Mouse (Mus musculus) MEL (cell line): Measurements from ENCODE around the gene Ptbp1. TPM values are rescaled to one million over a fixed set of nuclear protein-coding genes. Genes with fewer than 3 reads are reported as not detected.

Source experiments
- DNase-seq: peaks from one replicate; pipeline ENCODE4 v3.0.0; 2011; ENCODE audit warnings: low read depth, low spot score
- H3K27ac ChIP-seq: 2 replicates; pipeline ENCODE4 v1.5.1; 2012; ENCODE audit warnings: low read depth, mild to moderate bottlenecking, control low read depth, low read length, moderate library complexity; ENCODE audit not compliant: control insufficient read depth
- H3K27me3 ChIP-seq, 2 experiments: fragments of 150-350 bp in 1 of 2; sonication (generic) in 1 of 2; 2 replicates each; pipeline ENCODE4 v1.6.1; 2012; ENCODE audit warnings: low read length in 2 of 2, mild to moderate bottlenecking in 2 of 2, improper control_type of control experiment in 1 of 2, moderate library complexity in 1 of 2; ENCODE audit not compliant: insufficient read depth in 2 of 2, control insufficient read depth in 1 of 2
- H3K36me3 ChIP-seq, 2 experiments: 2 replicates each; pipeline ENCODE4 v1.6.1; 2012 to 2014; ENCODE audit warnings: low read length in 2 of 2, improper control_type of control experiment in 1 of 2, inconsistent platforms in 1 of 2, mild to moderate bottlenecking in 1 of 2; ENCODE audit not compliant: insufficient read depth in 2 of 2, control insufficient read depth in 1 of 2
- H3K4me1 ChIP-seq, 2 experiments: fragments of 150-350 bp in 1 of 2; sonication (generic) in 1 of 2; 2 replicates each; pipeline ENCODE4 v1.6.1; 2012; ENCODE audit warnings: low read length in 2 of 2, improper control_type of control experiment in 1 of 2, mild to moderate bottlenecking in 1 of 2; ENCODE audit not compliant: insufficient read depth in 2 of 2, control insufficient read depth in 1 of 2
- H3K4me3 ChIP-seq, 2 experiments: fragments of 150-350 bp in 1 of 2; sonication (generic) in 1 of 2; 2 replicates each; pipeline ENCODE4 v1.5.1; 2012; ENCODE audit warnings: low read depth in 2 of 2, low read length in 2 of 2, mild to moderate bottlenecking in 2 of 2, moderate library complexity in 2 of 2, control low read depth in 1 of 2, improper control_type of control experiment in 1 of 2; ENCODE audit not compliant: control insufficient read depth in 1 of 2, insufficient read depth in 1 of 2
- H3K79me2 ChIP-seq: 2 replicates; pipeline ENCODE4 v1.6.1; 2012; ENCODE audit warnings: mild to moderate bottlenecking, low read length, moderate library complexity; ENCODE audit not compliant: control insufficient read depth, poor library complexity, insufficient read depth
- H3K9ac ChIP-seq: 2 replicates; pipeline ENCODE4 v1.6.1; 2012; ENCODE audit warnings: low read depth, mild to moderate bottlenecking, control low read depth, low read length, moderate library complexity; ENCODE audit not compliant: control insufficient read depth, poor library complexity, severe bottlenecking
- H3K9me3 ChIP-seq: fragments of 150-350 bp; sonication (generic); replicated peaks from 2 replicates; pipeline ENCODE4 v1.6.1; 2012; ENCODE audit warnings: mild to moderate bottlenecking, low read length, improper control_type of control experiment, moderate library complexity; ENCODE audit not compliant: insufficient read depth
- BHLHE40 ChIP-seq: IDR thresholded peaks from 2 replicates; pipeline ENCODE4 v1.6.1; 2012; ENCODE audit warnings: low read depth, mild to moderate bottlenecking, inconsistent platforms, low read length, improper control_type of control experiment, borderline replicate concordance
- CHD2 ChIP-seq: IDR thresholded peaks from 2 replicates; pipeline ENCODE4 v1.6.1; 2011; ENCODE audit warnings: low read length, improper control_type of control experiment
- E2F4 ChIP-seq: IDR thresholded peaks from 2 replicates; pipeline ENCODE4 v1.6.1; 2011; ENCODE audit warnings: low read depth, low read length, improper control_type of control experiment, borderline replicate concordance
- ELF1 ChIP-seq: IDR thresholded peaks from 2 replicates; pipeline ENCODE4 v1.6.1; 2014; ENCODE audit warnings: low read depth, mild to moderate bottlenecking, inconsistent platforms, low read length, improper control_type of control experiment, moderate library complexity
- GATA1 ChIP-seq: IDR thresholded peaks from 2 replicates; pipeline ENCODE4 v1.6.1; 2011; ENCODE audit warnings: low read depth, low read length, improper control_type of control experiment
- KAT2A ChIP-seq: conservative IDR thresholded peaks from 2 replicates; pipeline ENCODE4 v1.6.1; 2012; ENCODE audit warnings: low read depth, low read length, improper control_type of control experiment, inconsistent platforms
- MAFK ChIP-seq: IDR thresholded peaks from 2 replicates; pipeline ENCODE4 v1.6.1; 2011; ENCODE audit warnings: low read depth, mild to moderate bottlenecking, low read length, improper control_type of control experiment, borderline replicate concordance
- MAX ChIP-seq: IDR thresholded peaks from 2 replicates; pipeline ENCODE4 v1.6.1; 2011; ENCODE audit warnings: low read length, improper control_type of control experiment
- MAZ ChIP-seq: IDR thresholded peaks from 2 replicates; pipeline ENCODE4 v1.6.1; 2012; ENCODE audit warnings: low read depth, mild to moderate bottlenecking, inconsistent platforms, low read length, improper control_type of control experiment
- MEF2A ChIP-seq: IDR thresholded peaks from 2 replicates; pipeline ENCODE4 v1.6.1; 2014; ENCODE audit warnings: low read depth, mild to moderate bottlenecking, inconsistent platforms, low read length, improper control_type of control experiment; ENCODE audit not compliant: poor library complexity, insufficient replicate concordance, severe bottlenecking; ENCODE audit errors: extremely low read depth
- MXI1 ChIP-seq: IDR thresholded peaks from 2 replicates; pipeline ENCODE4 v1.6.1; 2011; ENCODE audit warnings: mild to moderate bottlenecking, low read depth, low read length, improper control_type of control experiment
- MYB ChIP-seq: IDR thresholded peaks from 2 replicates; pipeline ENCODE4 v1.6.1; 2011; ENCODE audit warnings: mild to moderate bottlenecking, low read depth, low read length, improper control_type of control experiment
- MYC ChIP-seq: IDR thresholded peaks from 2 replicates; pipeline ENCODE4 v1.6.1; 2011; ENCODE audit warnings: low read depth, mild to moderate bottlenecking, low read length, improper control_type of control experiment, moderate library complexity
- NELFE ChIP-seq: IDR thresholded peaks from 2 replicates; pipeline ENCODE4 v1.6.1; 2011; ENCODE audit warnings: low read depth, low read length, improper control_type of control experiment
- NRF1 ChIP-seq: IDR thresholded peaks from 2 replicates; pipeline ENCODE4 v1.6.1; 2014; ENCODE audit warnings: low read depth, mild to moderate bottlenecking, inconsistent platforms, low read length, improper control_type of control experiment, moderate library complexity; ENCODE audit not compliant: poor library complexity, insufficient read depth, severe bottlenecking
- POLR2A ChIP-seq, 2 experiments: IDR thresholded peaks; 2 replicates each; pipeline ENCODE4 v1.6.1; 2011 to 2012; ENCODE audit warnings: low read length in 2 of 2, mild to moderate bottlenecking in 2 of 2, control low read depth in 1 of 2, improper control_type of control experiment in 1 of 2, low read depth in 1 of 2, moderate library complexity in 1 of 2; ENCODE audit not compliant: control insufficient read depth in 1 of 2, insufficient read depth in 1 of 2, poor library complexity in 1 of 2
- POLR2AphosphoS5 ChIP-seq: IDR thresholded peaks from 2 replicates; pipeline ENCODE4 v1.6.1; 2012; ENCODE audit warnings: low read depth, borderline replicate concordance, mild to moderate bottlenecking, inconsistent platforms, low read length, moderate library complexity, mixed read lengths
- RAD21 ChIP-seq: IDR thresholded peaks from 2 replicates; pipeline ENCODE4 v1.6.1; 2011; ENCODE audit warnings: mild to moderate bottlenecking, low read depth, low read length, improper control_type of control experiment
- RCOR1 ChIP-seq: IDR thresholded peaks from 2 replicates; pipeline ENCODE4 v1.6.1; 2012; ENCODE audit warnings: low read depth, mild to moderate bottlenecking, inconsistent platforms, low read length, improper control_type of control experiment
- TAL1 ChIP-seq: IDR thresholded peaks from 2 replicates; pipeline ENCODE4 v1.6.1; 2012; ENCODE audit warnings: mild to moderate bottlenecking, inconsistent platforms, low read length, moderate library complexity, mixed read lengths
- TBP ChIP-seq: IDR thresholded peaks from 2 replicates; pipeline ENCODE4 v1.8.0; 2011; ENCODE audit warnings: low read depth, low read length, improper control_type of control experiment
- UBTF ChIP-seq: IDR thresholded peaks from 2 replicates; pipeline ENCODE4 v1.6.1; 2012; ENCODE audit warnings: low read depth, mild to moderate bottlenecking, inconsistent platforms, low read length, improper control_type of control experiment, moderate library complexity, borderline replicate concordance; ENCODE audit not compliant: insufficient read depth
- ZC3H11A ChIP-seq: IDR thresholded peaks from 2 replicates; pipeline ENCODE4 v1.6.1; 2012; ENCODE audit warnings: low read depth, mild to moderate bottlenecking, inconsistent platforms, low read length, improper control_type of control experiment
- ZKSCAN1 ChIP-seq: IDR thresholded peaks from 2 replicates; pipeline ENCODE4 v1.6.1; 2012; ENCODE audit warnings: low read depth, mild to moderate bottlenecking, inconsistent platforms, low read length, improper control_type of control experiment, moderate library complexity
- ZNF384 ChIP-seq: IDR thresholded peaks from 2 replicates; pipeline ENCODE4 v1.6.1; 2012; ENCODE audit warnings: low read depth, mild to moderate bottlenecking, inconsistent platforms, low read length, improper control_type of control experiment
- polyA plus RNA-seq, 2 experiments: library from polyadenylated mRNA; stranded (reverse) in 1 of 2; unstranded in 1 of 2; fragments of >175 nt in 1 of 2; fragments of >200 nt in 1 of 2; gene quantifications; 2 replicates each; pipeline versions ENCODE4 v1.2.1 to v1.2.4; 2012; ENCODE audit warnings: low replicate concordance in 2 of 2, low read depth in 1 of 2; ENCODE audit not compliant: insufficient read length in 2 of 2, insufficient read depth in 1 of 2, missing spikeins in 1 of 2
- total RNA-seq: library from RNA; depleted of rRNA; stranded (reverse); fragments of 300-350 nt; gene quantifications from 2 replicates; pipeline ENCODE4 v1.2.3, GENCODE M21; 2012

The Ptbp1 gene
- total and polyA plus RNA-seq, 3 experiments, result 301 to 837 (median 329) TPM

DNA sequence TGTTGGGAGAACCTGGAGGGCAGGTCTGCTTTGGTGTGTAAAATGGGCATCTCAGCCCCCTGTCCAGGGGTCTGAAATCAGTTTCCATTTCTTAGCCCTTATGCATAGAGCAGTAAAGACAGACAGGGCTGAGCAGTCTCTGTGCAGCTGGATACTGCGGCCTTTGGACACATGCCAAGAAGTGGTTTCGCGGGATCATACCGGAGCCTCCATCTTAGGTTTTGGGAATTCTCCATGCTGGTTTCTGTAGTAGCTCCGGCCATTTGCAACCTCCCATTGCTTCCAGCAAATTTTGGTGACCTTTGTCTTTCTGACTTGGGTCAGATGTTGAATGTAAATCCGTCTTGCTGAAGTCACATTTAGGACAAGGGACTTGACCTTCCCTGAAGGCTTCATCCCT lies 10.8 kb upstream of the Ptbp1 start:
- DNase-seq, result no peak
- peaks cover 0 to 3% of the 10 kb centered on the region in 2 experiments; a peak in 1 of 4 replicates for H3K4me1 ChIP-seq
- no peak for TF ChIP-seq MAZ
- no peak for TF ChIP-seq NELFE
- TF ChIP-seq E2F4, result no peak
- no peak for TF ChIP-seq MYC
- no peak for TF ChIP-seq RCOR1
- TF ChIP-seq TAL1, result no peak
- TF ChIP-seq ZNF384, result no peak
- TF ChIP-seq MAFK, result no peak
- no peak for TF ChIP-seq KAT2A
- no peak for TF ChIP-seq GATA1
- no peak for TF ChIP-seq CHD2

DNA sequence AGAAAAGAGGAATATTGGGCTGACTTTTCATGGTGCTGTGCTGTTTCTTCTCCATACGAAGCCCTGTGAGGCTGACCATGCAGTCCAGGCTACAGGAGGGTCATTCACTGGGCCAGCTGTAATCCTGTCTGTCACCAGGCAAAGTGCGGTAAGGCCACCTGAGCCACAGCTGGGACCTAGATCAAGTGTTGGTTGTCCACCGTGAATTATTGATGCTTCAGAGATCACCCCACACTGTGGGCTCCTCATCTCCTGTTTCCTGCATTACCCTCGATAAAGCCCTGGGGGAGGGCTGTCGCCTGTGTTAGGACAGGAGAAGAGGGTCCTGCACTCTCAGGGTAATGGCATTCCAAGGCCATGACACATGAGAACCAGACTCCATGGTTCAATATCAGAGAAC lies 7.7 kb upstream of the Ptbp1 start:
- Histone ChIP-seq H3K4me1 (peaks cover 3 to 13% of the 10 kb centered on the region in 2 experiments; a peak in 3 of 4 replicates), H3K79me2 (no peaks in the 10 kb centered on the region), H3K27me3 (no peaks in the 10 kb centered on the region), H3K36me3 (peaks cover 0 to 5% of the 10 kb centered on the region in 2 experiments; a peak in 1 of 4 replicates), H3K9ac (no peak overlapping the region), H3K27ac (no peak overlapping the region), H3K9me3 (no peaks in the 10 kb centered on the region), H3K4me3 (no peak overlapping the region)
- TF ChIP-seq MAX, result no peak
- TF ChIP-seq MYC, result no peak
- TF ChIP-seq CHD2, result no peak
- no peak for TF ChIP-seq MEF2A
- TF ChIP-seq ELF1, result no peak
- no peak for TF ChIP-seq UBTF
- TF ChIP-seq NELFE, result no peak
- no peak for TF ChIP-seq TBP
- no peak for TF ChIP-seq MXI1
- no peak for TF ChIP-seq ZKSCAN1
- TF ChIP-seq MAFK, result no peak
- TF ChIP-seq KAT2A, result no peak
- no peak for TF ChIP-seq BHLHE40
- TF ChIP-seq NRF1, result no peak
- TF ChIP-seq POLR2A (IDR thresholded peaks at IDR 0.05; ENCODE audit: control insufficient read depth in 1 of 2, insufficient read depth in 1 of 2, low read depth in 1 of 2, low read length in 2 of 2, poor library complexity in 1 of 2), result no peak
- TF ChIP-seq MAZ, result no peak
- no peak for TF ChIP-seq ZC3H11A
- no peak for TF ChIP-seq RAD21
- TF ChIP-seq POLR2AphosphoS5, result no peak
- TF ChIP-seq MYB, result no peak
- DNase-seq, result no peak

More for the DNA sequence above, 10.8 kb upstream of the Ptbp1 start:
- Histone ChIP-seq H3K27me3 (no peaks in the 10 kb centered on the region), H3K9ac (no peak overlapping the region), H3K4me3 (no peak overlapping the region), H3K27ac (no peak overlapping the region), H3K36me3 (no peaks in the 10 kb centered on the region; a peak in 1 of 4 replicates), H3K9me3 (no peaks in the 10 kb centered on the region), H3K79me2 (no peaks in the 10 kb centered on the region)
